Mouse (Mus musculus): ENCODE results near the gene Grm8.

The Grm8 gene

DNA sequence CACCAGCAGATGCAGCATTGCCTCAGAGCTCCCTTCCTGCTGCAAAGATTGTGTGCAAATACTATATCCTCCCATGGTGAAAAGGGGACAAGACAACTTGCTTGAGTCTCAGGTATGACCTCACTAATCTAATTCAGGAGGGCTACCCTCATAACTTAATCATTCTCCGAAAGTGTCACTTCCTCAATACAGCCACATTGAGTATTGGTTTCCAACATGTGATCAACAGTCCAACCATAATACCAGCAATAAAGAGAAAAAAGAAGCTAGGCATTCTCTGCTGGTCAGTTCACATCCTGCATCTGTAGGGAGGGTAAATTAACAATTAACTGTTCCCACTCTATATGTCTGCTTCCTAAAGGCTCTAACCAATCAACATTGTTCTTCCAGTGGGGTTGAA lies 94.2 kb downstream of the Grm8 start:
- no peak for DNase-seq

DNA sequence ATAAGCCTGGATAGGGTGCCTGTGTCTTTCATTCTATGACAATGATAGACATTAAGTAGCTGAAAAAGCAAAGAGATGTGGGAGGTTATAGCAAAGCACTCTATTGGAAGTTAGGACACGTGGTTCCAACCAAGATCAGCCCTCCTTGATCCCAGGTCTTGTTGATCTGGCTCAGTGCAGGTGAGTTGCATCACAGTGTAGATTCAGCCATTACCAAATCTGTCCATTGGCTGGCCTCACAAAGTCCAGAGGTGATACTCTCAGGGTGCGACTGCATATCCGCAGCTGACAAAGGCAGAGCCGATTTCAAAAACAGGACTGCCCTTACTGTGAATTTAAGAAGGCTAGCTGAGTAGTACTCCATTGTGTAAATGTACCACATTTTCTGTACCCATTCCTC lies 103.0 kb downstream of the Grm8 start:
- DNase-seq, result no peak

- no peak for DNase-seq
Observed at GRCm38 (mm10) chr6:28017653-28018052, 117.3 kb downstream of the Grm8 start.

DNA sequence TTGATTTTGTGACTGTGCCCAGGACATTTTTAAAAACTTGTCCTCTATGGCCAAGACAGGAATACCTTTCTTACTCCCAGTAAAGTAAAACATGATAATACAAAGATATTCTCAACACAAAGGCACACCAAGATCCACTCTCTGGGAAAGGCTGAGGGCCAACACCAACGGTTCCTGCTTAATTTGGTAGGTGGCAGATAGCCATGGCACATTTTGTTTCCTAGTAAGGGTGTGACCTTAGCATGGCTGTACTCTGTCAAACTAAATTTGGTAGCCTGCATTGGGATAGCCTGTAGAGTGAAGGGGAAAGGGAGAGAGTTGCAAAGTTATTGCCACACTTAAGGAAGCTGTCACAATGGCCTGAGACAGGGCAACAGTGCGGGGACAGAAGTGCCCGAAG lies 128.0 kb downstream of the Grm8 start:
- DNase-seq, result no peak

DNA sequence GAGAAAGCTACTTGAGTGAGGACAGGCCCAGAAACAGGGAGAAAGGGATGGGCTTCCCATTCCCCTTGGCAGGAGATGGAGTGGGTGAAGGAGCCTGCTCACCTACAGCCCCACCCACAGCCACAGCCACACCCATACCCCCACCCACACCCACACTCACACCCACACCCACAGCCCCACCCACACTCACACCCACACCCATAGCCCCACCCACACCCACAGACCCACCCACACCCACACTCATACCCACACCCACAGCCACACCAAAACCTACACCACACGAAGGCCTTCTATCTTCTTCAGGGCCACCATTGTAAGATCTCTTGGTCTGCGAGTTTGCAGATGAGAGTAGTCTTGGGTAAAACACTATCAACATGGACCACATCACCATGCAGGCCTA lies 137.7 kb downstream of the Grm8 start:
- DNase-seq, result no peak

GRCm38 (mm10) chr6:27991241-27991640 lies 143.7 kb downstream of the Grm8 start:
- no peak for DNase-seq

DNA sequence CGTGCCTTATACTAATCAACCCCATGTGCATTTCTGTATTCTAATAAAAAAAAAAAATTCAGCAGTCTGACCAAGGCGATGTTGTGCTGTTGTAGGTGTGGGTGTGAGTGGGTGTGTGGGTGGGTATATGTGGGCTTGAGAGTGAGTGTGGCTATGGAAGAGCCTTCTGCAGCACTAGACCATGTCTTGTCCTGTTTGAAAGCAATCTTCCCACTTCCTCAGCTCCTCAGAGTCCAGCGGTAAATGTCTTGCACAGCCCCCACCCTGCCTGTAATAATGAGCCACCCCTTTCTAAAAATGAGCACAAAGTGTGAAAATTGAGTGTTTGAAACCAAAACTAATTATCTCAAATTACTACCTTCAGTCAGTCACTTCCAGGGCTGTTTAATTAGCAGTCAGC lies 152.4 kb downstream of the Grm8 start:
- DNase-seq, result no peak

GRCm38 (mm10) chr6:27982021-27982420 lies 153.0 kb downstream of the Grm8 start:
- no peak for DNase-seq

- DNase-seq, result no peak
Observed at GRCm38 (mm10) chr6:27977361-27977760, 157.6 kb downstream of the Grm8 start.

GRCm38 (mm10) chr6:27968859-27969258 lies 166.1 kb downstream of the Grm8 start:
- no peak for DNase-seq

DNA sequence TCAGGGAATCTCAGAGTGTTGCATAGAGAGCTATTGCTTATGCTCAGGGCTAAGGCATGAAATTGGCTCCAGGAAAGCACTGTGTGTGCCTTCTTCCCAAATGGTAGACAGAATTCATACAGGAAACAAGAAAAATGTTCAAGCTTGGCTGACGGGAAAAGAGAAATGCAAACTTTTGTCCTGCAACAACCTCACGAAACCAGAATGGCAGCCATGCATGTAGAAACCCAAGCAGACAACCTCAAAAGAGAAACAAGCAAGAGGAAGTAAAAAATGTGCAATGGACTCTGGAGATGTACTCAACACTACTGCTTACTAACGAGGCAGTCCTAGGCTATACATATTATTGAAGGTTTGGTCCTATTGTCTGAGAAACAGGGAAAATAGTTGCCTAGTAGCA lies 167.9 kb downstream of the Grm8 start:
- DNase-seq, result no peak

DNA sequence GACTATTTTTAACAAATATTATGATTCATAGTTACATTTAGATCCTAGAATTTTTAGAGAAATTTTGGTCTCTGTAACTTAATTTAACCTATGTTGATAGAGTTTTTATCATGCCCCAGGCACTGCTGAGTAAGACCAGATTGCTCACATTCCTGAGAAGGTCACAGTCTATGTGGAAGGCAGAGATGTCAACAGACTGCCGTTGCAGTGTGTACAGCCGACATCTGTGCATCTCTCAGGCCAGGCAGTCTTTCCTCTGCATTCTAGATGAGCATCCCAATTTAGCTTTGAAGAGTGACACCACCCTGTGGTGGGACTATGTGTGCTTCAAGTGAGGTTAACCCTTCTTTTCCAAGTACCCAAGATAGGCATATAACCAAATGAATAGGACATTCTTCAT lies 169.7 kb downstream of the Grm8 start:
- no peak for DNase-seq

- no peak for DNase-seq
Observed at GRCm38 (mm10) chr6:27963887-27964286, 171.1 kb downstream of the Grm8 start.

DNA sequence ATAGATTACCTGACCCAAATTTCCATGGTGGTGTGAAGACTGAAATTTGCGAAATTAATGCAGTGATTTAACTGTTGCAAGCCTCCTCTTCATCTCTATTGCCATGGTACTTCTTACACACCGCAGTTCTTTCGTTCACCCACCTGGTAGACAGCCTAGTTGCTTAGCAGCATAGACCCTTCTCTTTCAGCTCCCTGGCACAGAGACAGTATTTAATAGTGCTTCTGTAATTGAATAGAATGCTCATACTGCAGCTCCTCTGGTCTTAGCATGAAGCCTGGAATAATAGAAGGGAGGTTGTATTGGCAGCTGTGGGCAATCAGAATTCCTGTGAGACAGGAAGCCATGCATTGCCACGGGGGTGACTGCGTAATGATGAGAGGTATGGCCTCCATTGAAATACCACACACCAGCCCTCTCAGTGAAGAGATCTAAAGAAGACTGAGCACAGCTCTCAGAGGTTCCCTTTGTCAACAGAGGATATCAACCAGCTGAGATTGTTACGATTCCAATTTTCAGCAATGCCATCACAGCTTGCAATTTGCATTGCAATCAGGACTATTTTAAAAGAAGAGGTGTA lies 178.6 kb downstream of the Grm8 start:
- no peak for DNase-seq

DNA sequence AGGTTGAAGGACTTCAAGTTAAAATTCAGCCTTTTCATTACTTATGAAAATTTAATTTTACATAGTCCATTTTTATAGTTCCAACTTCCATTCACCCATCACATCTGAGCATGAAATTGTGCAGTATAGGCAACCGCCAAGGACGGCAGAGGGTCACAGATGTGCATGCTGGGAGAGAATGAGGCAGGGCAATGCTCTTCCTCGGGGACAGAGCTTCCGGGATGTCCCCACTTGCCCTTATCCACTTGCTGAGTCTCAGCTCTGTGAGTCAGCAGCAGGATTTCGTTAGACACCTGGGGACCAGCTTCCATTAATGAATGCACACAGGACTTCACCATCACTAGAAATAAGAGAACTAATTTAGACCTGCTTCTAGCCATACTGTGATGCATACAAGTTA lies 183.5 kb downstream of the Grm8 start:
- DNase-seq, result no peak

- no peak for DNase-seq
Observed at GRCm38 (mm10) chr6:27928058-27928457, 206.9 kb downstream of the Grm8 start.

DNA sequence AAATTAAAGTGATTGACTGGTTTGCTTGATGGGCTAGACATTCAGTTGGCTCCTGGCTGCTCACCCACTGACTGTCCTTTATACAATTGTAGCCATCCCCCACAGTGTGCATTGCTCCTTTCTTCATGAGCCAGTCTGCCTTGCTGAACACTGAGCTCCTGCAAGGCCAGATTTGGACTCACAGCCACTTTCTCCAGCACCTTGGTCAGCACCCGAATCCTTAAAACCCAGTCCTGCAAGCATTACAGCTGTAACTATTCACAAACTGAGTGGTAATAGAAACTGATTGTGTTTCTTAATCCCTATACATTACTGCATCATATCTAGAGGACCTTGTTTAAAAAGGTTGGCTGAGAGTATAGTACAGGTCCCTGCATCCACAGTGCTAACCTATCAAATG lies 221.7 kb downstream of the Grm8 start:
- no peak for DNase-seq

DNA sequence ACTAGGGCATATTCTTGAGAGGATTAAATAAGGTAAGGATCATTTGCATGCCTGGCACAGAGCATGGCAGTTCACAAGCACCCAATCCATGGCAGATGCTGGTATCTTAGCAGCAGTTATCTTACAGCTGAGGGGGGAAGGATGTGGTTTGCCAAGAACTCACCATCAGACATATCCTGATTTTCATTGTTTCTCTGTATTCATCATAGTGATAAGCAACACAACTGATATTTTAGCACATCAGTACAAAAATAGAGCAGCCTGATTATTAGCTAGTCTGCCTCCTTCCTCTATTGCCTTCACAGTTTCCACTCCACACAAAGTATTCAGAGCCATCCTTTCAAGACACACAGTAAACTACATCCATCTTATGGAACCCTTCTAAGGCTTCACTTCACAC lies 230.6 kb downstream of the Grm8 start:
- DNase-seq, result no peak

GRCm38 (mm10) chr6:27902224-27902623 lies 232.8 kb downstream of the Grm8 start:
- DNase-seq, result no peak

GRCm38 (mm10) chr6:27901396-27901795 lies 233.6 kb downstream of the Grm8 start:
- DNase-seq, result no peak

DNA sequence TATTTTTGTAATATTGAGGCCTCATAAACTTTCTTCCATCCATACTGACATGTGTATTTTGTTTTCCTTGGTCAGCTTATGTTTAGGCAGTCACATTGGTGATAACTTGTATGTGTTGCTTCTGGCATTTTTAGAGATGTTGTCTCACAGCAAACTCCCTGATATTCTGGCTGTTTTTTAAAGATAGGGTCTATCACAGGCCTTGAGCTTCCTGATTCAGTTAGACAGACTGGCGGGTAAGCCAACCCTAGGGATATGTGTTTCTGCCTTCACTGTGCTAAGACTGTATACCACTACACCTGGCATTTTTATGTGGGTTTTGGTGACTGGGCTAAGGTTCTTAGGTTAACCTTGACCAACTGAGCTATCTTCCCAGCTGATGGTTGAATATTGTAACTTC lies 239.8 kb downstream of the Grm8 start:
- DNase-seq, result no peak

DNA sequence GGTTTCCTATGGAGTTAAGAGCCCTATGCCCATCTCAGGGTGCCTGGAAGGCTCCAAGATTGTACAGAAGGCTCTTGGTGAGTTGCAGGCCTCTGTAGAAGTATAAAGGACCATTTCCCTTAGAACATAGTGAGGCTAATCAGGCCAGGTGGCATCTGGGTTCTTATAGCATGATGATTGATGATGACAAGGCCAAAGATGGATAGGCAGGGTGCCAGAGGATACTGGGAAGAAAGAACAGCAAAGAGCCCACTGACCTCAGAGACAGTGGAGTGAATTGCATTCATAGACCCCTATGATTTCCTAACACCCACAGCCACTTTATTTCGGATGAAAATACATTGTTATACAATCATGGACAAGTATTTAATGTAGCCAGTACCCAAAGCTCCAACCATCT lies 242.1 kb downstream of the Grm8 start:
- no peak for DNase-seq

DNA sequence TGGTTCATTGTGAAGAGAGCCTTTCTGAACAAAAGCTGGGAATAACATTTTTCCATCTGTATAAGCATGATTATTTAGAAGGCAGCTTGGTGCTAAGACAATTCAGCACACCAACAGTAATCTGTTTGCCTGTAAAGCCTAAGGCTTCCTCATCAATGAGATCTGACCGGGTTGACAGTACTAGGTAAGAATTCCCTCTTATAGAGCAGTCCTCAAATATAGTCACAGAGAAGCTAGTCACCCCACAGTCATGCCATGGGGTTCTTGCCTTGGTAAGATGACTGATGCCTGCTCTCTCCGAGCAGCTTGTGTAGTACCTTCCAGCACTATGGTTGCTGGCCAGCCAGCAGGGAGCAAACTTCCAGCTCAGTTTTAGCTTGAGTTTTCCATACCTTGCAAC lies 246.6 kb downstream of the Grm8 start:
- DNase-seq, result no peak

DNA sequence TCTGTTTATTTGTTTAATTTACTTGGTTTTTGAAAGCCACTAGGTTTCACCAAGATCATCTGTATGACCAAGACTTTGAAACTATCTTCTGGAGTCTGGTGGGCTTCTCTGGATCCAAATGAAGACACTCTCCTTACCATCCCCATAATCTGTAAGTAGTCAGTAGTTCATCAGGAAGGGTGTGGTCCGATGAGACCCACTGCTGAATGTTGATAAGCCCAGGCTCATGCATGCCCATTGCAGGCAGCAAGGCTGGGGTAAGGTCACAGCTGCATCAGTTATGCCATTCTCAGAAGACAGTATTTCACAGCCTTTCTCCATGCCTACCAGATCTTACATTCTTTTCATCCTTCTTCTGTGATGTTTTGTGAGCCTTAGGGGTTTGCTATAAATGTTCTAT lies 247.1 kb downstream of the Grm8 start:
- no peak for DNase-seq

DNA sequence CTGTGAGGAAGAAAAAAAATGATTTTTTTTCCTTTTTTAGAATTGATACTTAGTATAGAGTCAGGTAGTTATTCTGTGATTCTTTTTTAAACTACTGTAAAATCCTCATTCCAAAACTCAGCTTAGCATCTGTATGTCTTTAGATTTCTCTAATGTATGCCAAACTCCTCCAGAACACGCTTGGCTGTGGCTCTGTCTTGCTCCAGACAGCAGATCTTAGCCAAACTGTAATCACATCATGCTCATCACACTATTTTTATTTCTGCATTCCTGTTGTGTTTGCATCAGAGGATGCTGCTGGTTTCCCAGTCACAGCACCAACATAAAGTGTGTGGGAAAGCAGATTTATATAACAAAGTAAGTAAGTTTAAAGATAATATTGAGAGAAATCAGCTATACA lies 249.2 kb downstream of the Grm8 start:
- DNase-seq, result no peak

- DNase-seq, result no peak
Observed at GRCm38 (mm10) chr6:27849644-27850043, 285.3 kb downstream of the Grm8 start.

Data from cerebellum, adult 8-10 months (tissue).